Mouse (Mus musculus): Measurements from ENCODE around the gene Cfap206.

GRCm38 (mm10) chr4:34749236-34749635 is 19.2 kb upstream of the Cfap206 start:
- no peak for TF ChIP-seq TAL1 (IDR thresholded peaks at IDR 0.05; ENCODE audit: low read length)
- no peak for TF ChIP-seq GATA1 (IDR thresholded peaks at IDR 0.05; ENCODE audit: low read length)

Measured in erythroblast, embryonic 14.5 days (primary cell).